In genomic region chr6:89880867-89881266, GRCm38 (mm10) we compare ENCODE assay signal across 27 mouse cellular contexts. TPM values are rescaled to one million over a fixed set of nuclear protein-coding genes. Genes with fewer than 3 reads are reported as not detected.
"Had no signal": no experiment of that assay in that cellular context is flagged by ENCODE, and none has a peak within 500 bp of the region (broad histone marks: within the 10 kb centered on the region; RNA-seq: fewer than 3 reads in every experiment).

No protein-coding gene starts in this region.

- H3K4me1 ChIP-seq: limb, embryonic 10.5 days; limb, embryonic 13.5 days; lung, embryonic 15.5 days; neural tube, embryonic 12.5 days; neural tube, embryonic 15.5 days had no signal

- H3K9me3 ChIP-seq: limb, embryonic 10.5 days; limb, embryonic 13.5 days; lung, embryonic 15.5 days; neural tube, embryonic 12.5 days; neural tube, embryonic 15.5 days had no signal

- H3K9ac ChIP-seq: limb, embryonic 13.5 days; liver, embryonic 14.5 days; liver, postnatal 0 days; lung, embryonic 15.5 days; neural tube, embryonic 12.5 days; neural tube, embryonic 15.5 days had no signal

- H3K27ac ChIP-seq: kidney, postnatal 0 days; limb, embryonic 10.5 days; limb, embryonic 13.5 days; liver, embryonic 14.5 days; lung, embryonic 15.5 days; neural tube, embryonic 12.5 days; neural tube, embryonic 15.5 days; stomach, postnatal 0 days had no signal

- H3K27me3 ChIP-seq: limb, embryonic 13.5 days; lung, embryonic 15.5 days; neural tube, embryonic 12.5 days; neural tube, embryonic 15.5 days had no signal

- H3K4me2 ChIP-seq: limb, embryonic 13.5 days; lung, embryonic 15.5 days; midbrain, embryonic 11.5 days; neural tube, embryonic 12.5 days; neural tube, embryonic 15.5 days had no signal

- ATAC-seq: liver, postnatal 0 days had no signal

- H3K36me3 ChIP-seq: limb, embryonic 10.5 days; limb, embryonic 13.5 days; lung, embryonic 15.5 days; neural tube, embryonic 12.5 days; neural tube, embryonic 15.5 days had no signal

- DNase-seq: kidney, adult 18-20 months; kidney, postnatal 25 days; liver; liver, postnatal 0 days; lung, postnatal 10 days; lung, postnatal 36 days; midbrain, embryonic 14.5 days; right cerebral cortex, adult 18-20 months; right cerebral cortex, postnatal 14 days; right cerebral cortex, postnatal 4 days; thymus, adult 2 months; thymus, postnatal 14 days; thymus, postnatal 4 days had no signal

- H3K4me3 ChIP-seq: limb, embryonic 10.5 days; limb, embryonic 13.5 days; lung, embryonic 15.5 days; neural tube, embryonic 12.5 days; neural tube, embryonic 15.5 days had no signal

RNA-seq across cellular contexts. Expression of gene Vmn1r44, which starts 2.6 kb away (rescaled TPM):
- total RNA-seq: layer of hippocampus, postnatal 14 days; left cerebral cortex, postnatal 25 days; megakaryocyte-erythroid progenitor cell, adult 5-6 weeks had no signal
- polyA plus RNA-seq: kidney, postnatal 0 days; large intestine, adult 2 months; limb, embryonic 10.5 days; limb, embryonic 13.5 days; liver, embryonic 14.5 days; liver, postnatal 0 days; lung, embryonic 15.5 days; midbrain, embryonic 11.5 days; midbrain, embryonic 14.5 days; neural tube, embryonic 12.5 days; neural tube, embryonic 15.5 days; stomach, embryonic 14.5 days; stomach, postnatal 0 days; thymus, adult 2 months had no signal

RNA-seq across cellular contexts. Expression of gene Vmn1r42, which starts 4.7 kb away (rescaled TPM):
- total RNA-seq: layer of hippocampus, postnatal 14 days; left cerebral cortex, postnatal 25 days; megakaryocyte-erythroid progenitor cell, adult 5-6 weeks had no signal
- polyA plus RNA-seq: kidney, postnatal 0 days; large intestine, adult 2 months; limb, embryonic 10.5 days; limb, embryonic 13.5 days; liver, embryonic 14.5 days; liver, postnatal 0 days; lung, embryonic 15.5 days; midbrain, embryonic 11.5 days; midbrain, embryonic 14.5 days; neural tube, embryonic 12.5 days; neural tube, embryonic 15.5 days; stomach, embryonic 14.5 days; stomach, postnatal 0 days; thymus, adult 2 months had no signal

RNA-seq across cellular contexts. Expression of gene Vmn1r43, which starts 4.7 kb away (rescaled TPM):
- total RNA-seq: layer of hippocampus, postnatal 14 days; left cerebral cortex, postnatal 25 days; megakaryocyte-erythroid progenitor cell, adult 5-6 weeks had no signal
- polyA plus RNA-seq: kidney, postnatal 0 days; limb, embryonic 10.5 days; limb, embryonic 13.5 days; liver, embryonic 14.5 days; liver, postnatal 0 days; midbrain, embryonic 11.5 days; midbrain, embryonic 14.5 days; neural tube, embryonic 12.5 days; neural tube, embryonic 15.5 days; stomach, embryonic 14.5 days; thymus, adult 2 months had no signal

RNA-seq across cellular contexts. Expression of gene Vmn1r45, which starts 59.5 kb away (rescaled TPM):
- total RNA-seq: layer of hippocampus, postnatal 14 days; left cerebral cortex, postnatal 25 days; megakaryocyte-erythroid progenitor cell, adult 5-6 weeks had no signal
- polyA plus RNA-seq: kidney, postnatal 0 days; large intestine, adult 2 months; limb, embryonic 10.5 days; limb, embryonic 13.5 days; liver, embryonic 14.5 days; liver, postnatal 0 days; lung, embryonic 15.5 days; midbrain, embryonic 11.5 days; midbrain, embryonic 14.5 days; neural tube, embryonic 12.5 days; neural tube, embryonic 15.5 days; stomach, embryonic 14.5 days; stomach, postnatal 0 days; thymus, adult 2 months had no signal
